Mouse (Mus musculus) spleen, adult 2 months (tissue): ENCODE measurements around the gene Hdhd3. TPM values are rescaled to one million over a fixed set of nuclear protein-coding genes. Genes with fewer than 3 reads are reported as not detected.

ENCODE experiments used
- DNase-seq, 2 experiments: peaks; one replicate each; pipeline versions ENCODE4 v3.0.0 to v3.0.0-alpha.2; 2012 to 2021; ENCODE audit warnings: low spot score in 2 of 2, low read depth in 1 of 2
- H3K27ac ChIP-seq: fragments of 200-500 bp; 2 replicates; pipeline ENCODE4 v1.5.1; 2012; ENCODE audit warnings: low read length, inconsistent platforms; ENCODE audit not compliant: insufficient read depth
- H3K27me3 ChIP-seq: fragments of 200-500 bp; 2 replicates; pipeline ENCODE4 v1.6.1; 2012; ENCODE audit warnings: mild to moderate bottlenecking, moderate library complexity, low read length, inconsistent platforms; ENCODE audit not compliant: control insufficient read depth, insufficient read depth
- H3K36me3 ChIP-seq: fragments of 200-500 bp; 2 replicates; pipeline ENCODE4 v1.6.1; 2012; ENCODE audit warnings: mild to moderate bottlenecking, low read length, inconsistent platforms; ENCODE audit not compliant: control insufficient read depth, insufficient read depth
- H3K4me1 ChIP-seq: fragments of 200-500 bp; 2 replicates; pipeline ENCODE4 v1.6.1; 2011; ENCODE audit warnings: inconsistent platforms; ENCODE audit not compliant: control insufficient read depth, insufficient read depth, insufficient read length
- H3K4me3 ChIP-seq: fragments of 200-500 bp; 2 replicates; pipeline ENCODE4 v1.5.1; 2011; ENCODE audit warnings: mild to moderate bottlenecking, inconsistent platforms; ENCODE audit not compliant: insufficient read depth, insufficient read length; ENCODE audit errors: extremely low read depth
- CTCF ChIP-seq: fragments of 200-500 bp; IDR thresholded peaks from 2 replicates; pipeline ENCODE4 v1.5.1; 2011; ENCODE audit warnings: mild to moderate bottlenecking, inconsistent platforms; ENCODE audit not compliant: insufficient read depth, insufficient read length, insufficient replicate concordance; ENCODE audit errors: extremely low read depth
- POLR2A ChIP-seq: fragments of 200-500 bp; IDR thresholded peaks from 2 replicates; pipeline ENCODE4 v1.6.1; 2011; ENCODE audit warnings: low read depth, low read length, inconsistent platforms
- WGBS: fragments of 180-500 bp; shearing (Covaris S2); methylation state at CpG from one replicate; pipeline ENCODE4 v1.1.7; 2018; 5-methylcytosine and 5-hydroxymethylcytosine counted together
- polyA plus RNA-seq: library from polyadenylated mRNA; depleted of rRNA; stranded (reverse); fragments of >200 nt; gene quantifications from 2 replicates; pipeline ENCODE4 v1.2.3, GENCODE M21; 2012

The Hdhd3 gene
- polyA plus RNA-seq, 1 experiment: 1.9 TPM

- Histone ChIP-seq H3K27ac (peak overlapping the region; percentile 59), H3K27me3 (no peaks in the 10 kb centered on the region), H3K36me3 (peaks cover 3% of the 10 kb centered on the region; the same call in 1 of the 2 replicates), H3K4me1 (peaks cover 9% of the 10 kb centered on the region; the same call in 1 of the 2 replicates), H3K4me3 (peak overlapping the region; percentile 97)
- DNase-seq: no peak
- 48% methylated on average over 13 of the region's 13 CpGs for WGBS
- TF ChIP-seq CTCF (no peak), POLR2A (no peak)
Observed at GRCm38 (mm10) chr4:62518416-62519121, 15.3 kb upstream of the Hdhd3 start.

GRCm38 (mm10) chr4:62517538-62518415, 14.5 kb upstream of the Hdhd3 start:
- H3K27ac ChIP-seq: peak overlapping the region; percentile 67
- H3K4me3 ChIP-seq: peak overlapping the region; percentile 15
- 49% methylated on average over 10 of the region's 10 CpGs for WGBS
- TF ChIP-seq CTCF: no peak
- no peak for TF ChIP-seq POLR2A
- H3K36me3 ChIP-seq: peaks cover 8% of the 10 kb centered on the region
- peaks cover 9% of the 10 kb centered on the region; the same call in 1 of the 2 replicates for H3K4me1 ChIP-seq
- H3K27me3 ChIP-seq: no peaks in the 10 kb centered on the region
- no peak for DNase-seq

GRCm38 (mm10) chr4:62517046-62517445, 13.8 kb upstream of the Hdhd3 start:
- Histone ChIP-seq H3K27ac (peak overlapping the region; percentile 67), H3K4me3 (no peak overlapping the region), H3K27me3 (no peaks in the 10 kb centered on the region), H3K36me3 (peaks cover 15% of the 10 kb centered on the region), H3K4me1 (peaks cover 9% of the 10 kb centered on the region; the same call in 1 of the 2 replicates)
- no peak for TF ChIP-seq CTCF
- no peak for TF ChIP-seq POLR2A
- DNase-seq: no peak
- WGBS: 64% methylated on average over 8 of the region's 8 CpGs

- DNase-seq: no peak
- H3K4me1 ChIP-seq: peaks cover 9% of the 10 kb centered on the region; the same call in 1 of the 2 replicates
- 74% methylated on average over 1 of the region's 1 CpGs for WGBS
Observed at GRCm38 (mm10) chr4:62516579-62516978, 13.3 kb upstream of the Hdhd3 start.

GRCm38 (mm10) chr4:62516079-62516478, 12.8 kb upstream of the Hdhd3 start:
- no peaks in the 10 kb centered on the region for H3K27me3 ChIP-seq
- DNase-seq: no peak
- peak overlapping the region; percentile 61 for H3K27ac ChIP-seq
- H3K36me3 ChIP-seq: peaks cover 22% of the 10 kb centered on the region
- TF ChIP-seq CTCF (no peak), POLR2A (no peak)
- peak overlapping the region; percentile 2; the same call in 1 of the 2 replicates for H3K4me3 ChIP-seq
- peaks cover 9% of the 10 kb centered on the region; the same call in 1 of the 2 replicates for H3K4me1 ChIP-seq
- 63% methylated on average over 2 of the region's 2 CpGs for WGBS

More at GRCm38 (mm10) chr4:62516579-62516978, 13.3 kb upstream of the Hdhd3 start:
- no peak overlapping the region for H3K4me3 ChIP-seq
- no peak for TF ChIP-seq POLR2A
- TF ChIP-seq CTCF: no peak
- no peaks in the 10 kb centered on the region for H3K27me3 ChIP-seq
- peaks cover 19% of the 10 kb centered on the region for H3K36me3 ChIP-seq
- peak overlapping the region; percentile 61; the same call in 1 of the 2 replicates for H3K27ac ChIP-seq

- Histone ChIP-seq H3K4me3 (peak overlapping the region; percentile 2; the same call in 1 of the 2 replicates), H3K4me1 (peaks cover 9% of the 10 kb centered on the region; the same call in 1 of the 2 replicates), H3K27ac (peak overlapping the region; percentile 61), H3K27me3 (no peaks in the 10 kb centered on the region), H3K36me3 (peaks cover 24% of the 10 kb centered on the region)
- WGBS: 54% methylated on average over 3 of the region's 3 CpGs
- TF ChIP-seq CTCF (no peak), POLR2A (no peak)
- no peak for DNase-seq
Observed at GRCm38 (mm10) chr4:62515490-62515889, 12.2 kb upstream of the Hdhd3 start.
